Mouse (Mus musculus): Measurements from ENCODE around the gene Jtb. TPM values are rescaled to one million over a fixed set of nuclear protein-coding genes. Genes with fewer than 3 reads are reported as not detected.
A peak's percentile ranks its signal among the peaks of the same experiment; 100 is the strongest.

Jtb gene
- polyA plus RNA-seq, 1 experiment from 2014 or later: 97.0 TPM

DNA sequence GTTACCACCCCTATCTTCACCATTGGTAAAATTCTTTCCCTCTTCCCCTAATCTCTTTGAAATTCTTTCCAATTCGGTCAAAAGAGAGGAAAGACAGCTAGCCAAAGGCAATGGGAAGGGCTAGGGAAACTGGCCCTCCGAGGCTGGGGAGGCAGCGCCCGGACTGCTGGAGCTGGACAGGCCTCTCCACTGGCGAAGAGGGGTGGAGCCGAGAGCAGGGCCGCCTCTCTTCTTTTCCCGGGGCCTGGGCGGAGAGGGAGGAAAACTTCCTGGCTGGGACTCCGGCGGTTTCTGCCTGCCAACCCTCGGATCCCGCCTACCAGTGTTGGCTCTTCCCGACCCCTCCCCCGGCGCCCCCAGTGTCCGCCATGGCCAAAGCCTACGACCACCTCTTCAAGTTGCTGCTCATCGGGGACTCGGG is 10.9 kb upstream of the Jtb start:
- Histone ChIP-seq H3K9ac (ENCODE audit: low read depth, low read length) (peak overlapping the region; percentile 61), H3K27me3 (replicated peaks; ENCODE audit: control insufficient read depth, insufficient read depth, low read length) (no peaks in the 10 kb centered on the region), H3K4me1 (ENCODE audit: control insufficient read depth, insufficient read depth, low read depth, low read length) (peaks cover 8% of the 10 kb centered on the region), H3K36me3 (ENCODE audit: control insufficient read depth, insufficient read depth, low read length) (no peaks in the 10 kb centered on the region), H3K4me3 (ENCODE audit: low read length) (peak overlapping the region; percentile 44), H3K4me2 (ENCODE audit: low read length) (peak overlapping the region; percentile 80), H3K9me3 (ENCODE audit: control insufficient read depth, low read length) (no peaks in the 10 kb centered on the region), H3K27ac (ENCODE audit: low read depth, low read length) (peak overlapping the region; percentile 63)
- WGBS: under 1% methylated on average over 19 of the region's 20 CpGs
- peak; percentile 84 for ATAC-seq

DNA sequence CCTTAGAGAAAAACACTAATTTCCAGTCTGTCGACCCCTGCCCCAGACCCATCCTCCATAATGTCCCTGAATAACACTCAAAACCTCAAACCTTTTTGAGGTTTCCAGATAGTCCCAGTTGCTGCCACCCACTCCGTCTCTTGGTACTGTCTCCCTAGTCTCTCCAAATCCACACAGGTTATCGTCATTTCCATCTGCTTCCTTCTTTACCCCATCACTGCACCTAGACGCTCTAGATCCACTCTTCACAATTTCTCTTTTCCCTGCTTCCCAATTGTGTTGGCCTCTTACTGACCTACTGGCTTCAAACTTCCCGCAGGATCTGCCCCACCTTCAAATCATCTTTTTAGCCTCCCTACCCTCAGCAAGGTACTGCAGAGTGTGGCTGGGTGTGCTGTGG is 10.3 kb upstream of the Jtb start:
- no peaks in the 10 kb centered on the region for H3K36me3 ChIP-seq (ENCODE audit: control insufficient read depth, insufficient read depth, low read length)
- no peaks in the 10 kb centered on the region for H3K9me3 ChIP-seq (ENCODE audit: control insufficient read depth, low read length)
- no peaks in the 10 kb centered on the region for H3K27me3 ChIP-seq (replicated peaks; ENCODE audit: control insufficient read depth, insufficient read depth, low read length)
- peak overlapping the region; percentile 80 for H3K4me2 ChIP-seq (ENCODE audit: low read length)
- peak overlapping the region; percentile 44 for H3K4me3 ChIP-seq (ENCODE audit: low read length)
- peaks cover 8% of the 10 kb centered on the region for H3K4me1 ChIP-seq (ENCODE audit: control insufficient read depth, insufficient read depth, low read depth, low read length)
- ATAC-seq: no peak
- WGBS: 35% methylated on average over 5 of the region's 5 CpGs
- peak overlapping the region; percentile 61 for H3K9ac ChIP-seq (ENCODE audit: low read depth, low read length)
- H3K27ac ChIP-seq (ENCODE audit: low read depth, low read length): no peak overlapping the region; the same call in 1 of the 2 replicates

DNA sequence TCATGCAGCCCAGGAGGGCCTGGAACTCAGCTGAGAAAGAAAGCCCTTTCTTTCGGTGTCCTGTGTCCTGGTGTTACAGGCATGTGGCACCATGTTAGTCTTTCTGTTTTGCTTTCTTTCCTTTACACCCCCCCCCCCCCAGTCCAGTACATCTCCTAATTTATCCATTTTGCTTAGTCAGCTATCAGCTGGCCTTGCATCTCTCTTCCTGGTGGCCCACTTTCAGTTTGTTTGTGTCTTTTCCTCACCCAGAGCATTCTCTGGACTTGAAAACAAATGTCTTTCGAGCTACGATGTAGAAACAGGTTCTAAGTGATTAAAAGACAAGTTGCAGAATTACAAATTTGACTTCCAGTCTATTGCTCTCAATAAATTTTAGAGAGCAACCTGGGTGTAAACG is 8.9 kb upstream of the Jtb start:
- Histone ChIP-seq H3K4me2 (ENCODE audit: low read length) (no peak overlapping the region), H3K4me3 (ENCODE audit: low read length) (no peak overlapping the region), H3K9me3 (ENCODE audit: control insufficient read depth, low read length) (no peaks in the 10 kb centered on the region), H3K27ac (ENCODE audit: low read depth, low read length) (no peak overlapping the region), H3K36me3 (ENCODE audit: control insufficient read depth, insufficient read depth, low read length) (no peaks in the 10 kb centered on the region), H3K4me1 (ENCODE audit: control insufficient read depth, insufficient read depth, low read depth, low read length) (peaks cover 8% of the 10 kb centered on the region), H3K27me3 (replicated peaks; ENCODE audit: control insufficient read depth, insufficient read depth, low read length) (no peaks in the 10 kb centered on the region), H3K9ac (ENCODE audit: low read depth, low read length) (no peak overlapping the region)
- 91% methylated on average over 4 of the region's 4 CpGs for WGBS
- ATAC-seq: no peak

DNA sequence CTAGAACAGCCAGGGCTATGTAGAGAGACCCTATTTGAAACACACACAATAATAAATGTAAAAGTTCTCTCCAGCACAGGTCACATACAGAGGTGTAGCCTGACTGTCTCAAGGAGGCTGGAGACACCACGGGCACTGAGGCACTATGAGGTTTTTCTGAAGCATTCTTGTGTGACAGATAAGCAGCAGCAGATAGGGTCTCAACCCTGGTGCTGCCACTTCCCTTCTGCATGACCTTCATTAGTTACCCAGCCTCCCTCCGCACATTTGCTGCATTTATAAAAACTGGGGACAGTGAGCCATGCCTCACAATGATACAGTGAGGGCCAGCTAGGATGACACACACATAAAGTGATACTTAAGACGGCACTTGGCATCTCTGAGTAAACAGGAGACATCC is 8.5 kb upstream of the Jtb start:
- H3K36me3 ChIP-seq (ENCODE audit: control insufficient read depth, insufficient read depth, low read length): no peaks in the 10 kb centered on the region
- H3K4me2 ChIP-seq (ENCODE audit: low read length): no peak overlapping the region
- H3K4me1 ChIP-seq (ENCODE audit: control insufficient read depth, insufficient read depth, low read depth, low read length): peaks cover 8% of the 10 kb centered on the region
- no peak for ATAC-seq
- no peaks in the 10 kb centered on the region for H3K9me3 ChIP-seq (ENCODE audit: control insufficient read depth, low read length)
- H3K27ac ChIP-seq (ENCODE audit: low read depth, low read length): no peak overlapping the region
- H3K4me3 ChIP-seq (ENCODE audit: low read length): no peak overlapping the region
- H3K27me3 ChIP-seq (replicated peaks; ENCODE audit: control insufficient read depth, insufficient read depth, low read length): no peaks in the 10 kb centered on the region
- H3K9ac ChIP-seq (ENCODE audit: low read depth, low read length): no peak overlapping the region
- 78% methylated on average over 3 of the region's 3 CpGs for WGBS

GRCm38 (mm10) chr3:90224331-90224730 is 7.1 kb upstream of the Jtb start:
- 88% methylated on average over 10 of the region's 10 CpGs for WGBS
- Histone ChIP-seq H3K36me3 (ENCODE audit: control insufficient read depth, insufficient read depth, low read length) (no peaks in the 10 kb centered on the region), H3K4me1 (ENCODE audit: control insufficient read depth, insufficient read depth, low read depth, low read length) (peaks cover 8% of the 10 kb centered on the region), H3K9ac (ENCODE audit: low read depth, low read length) (no peak overlapping the region), H3K27ac (ENCODE audit: low read depth, low read length) (no peak overlapping the region), H3K4me2 (ENCODE audit: low read length) (no peak overlapping the region), H3K4me3 (ENCODE audit: low read length) (no peak overlapping the region), H3K9me3 (ENCODE audit: control insufficient read depth, low read length) (no peaks in the 10 kb centered on the region), H3K27me3 (replicated peaks; ENCODE audit: control insufficient read depth, insufficient read depth, low read length) (no peaks in the 10 kb centered on the region)
- ATAC-seq: no peak

DNA sequence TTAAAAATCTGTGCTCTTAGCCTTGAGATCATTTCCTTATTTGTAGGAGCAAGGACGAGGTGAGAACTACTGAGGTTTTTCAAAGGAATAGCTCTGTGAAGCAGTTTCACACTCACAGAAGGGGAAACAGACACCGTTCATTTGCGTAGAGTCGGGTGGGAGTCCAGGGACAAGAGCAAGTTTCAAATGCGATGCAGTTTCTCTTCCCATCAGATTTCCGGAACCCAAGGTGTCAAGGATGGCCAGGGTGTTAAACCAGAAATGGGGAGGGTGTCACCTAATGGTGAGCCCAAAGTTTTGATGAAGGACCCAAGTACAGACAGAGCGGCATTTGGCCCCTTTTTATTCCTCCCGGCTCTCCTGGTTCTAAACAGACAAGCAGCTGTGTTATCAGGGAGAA is 322 bp upstream of the Jtb start:
- ATAC-seq: no peak
- peak overlapping the region; percentile 63 for H3K9ac ChIP-seq (ENCODE audit: low read depth, low read length)
- H3K4me2 ChIP-seq (ENCODE audit: low read length): peak overlapping the region; percentile 87
- 0 out of 2 replicates have a peak, but pooled peaks cover 5% of the 10 kb centered on the region for H3K36me3 ChIP-seq (ENCODE audit: control insufficient read depth, insufficient read depth, low read length)
- no peaks in the 10 kb centered on the region for H3K27me3 ChIP-seq (replicated peaks; ENCODE audit: control insufficient read depth, insufficient read depth, low read length)
- peaks cover 12% of the 10 kb centered on the region for H3K4me1 ChIP-seq (ENCODE audit: control insufficient read depth, insufficient read depth, low read depth, low read length)
- peak overlapping the region; percentile 79 for H3K4me3 ChIP-seq (ENCODE audit: low read length)
- WGBS: 18% methylated on average over 8 of the region's 8 CpGs
- peak overlapping the region; percentile 71 for H3K27ac ChIP-seq (ENCODE audit: low read depth, low read length)
- H3K9me3 ChIP-seq (ENCODE audit: control insufficient read depth, low read length): no peaks in the 10 kb centered on the region

- Histone ChIP-seq H3K4me1 (ENCODE audit: control insufficient read depth, insufficient read depth, low read depth, low read length) (peaks cover 4% of the 10 kb centered on the region), H3K4me3 (ENCODE audit: low read length) (no peak overlapping the region), H3K9me3 (ENCODE audit: control insufficient read depth, low read length) (no peaks in the 10 kb centered on the region), H3K27me3 (replicated peaks; ENCODE audit: control insufficient read depth, insufficient read depth, low read length) (no peaks in the 10 kb centered on the region), H3K27ac (ENCODE audit: low read depth, low read length) (no peak overlapping the region), H3K36me3 (ENCODE audit: control insufficient read depth, insufficient read depth, low read length) (no peaks in the 10 kb centered on the region; the same call in 1 of the 2 replicates), H3K9ac (ENCODE audit: low read depth, low read length) (no peak overlapping the region), H3K4me2 (ENCODE audit: low read length) (no peak overlapping the region)
- WGBS: 93% methylated on average over 2 of the region's 2 CpGs
- no peak for ATAC-seq
Observed at GRCm38 (mm10) chr3:90241251-90241650, 9.9 kb downstream of the Jtb start.

DNA sequence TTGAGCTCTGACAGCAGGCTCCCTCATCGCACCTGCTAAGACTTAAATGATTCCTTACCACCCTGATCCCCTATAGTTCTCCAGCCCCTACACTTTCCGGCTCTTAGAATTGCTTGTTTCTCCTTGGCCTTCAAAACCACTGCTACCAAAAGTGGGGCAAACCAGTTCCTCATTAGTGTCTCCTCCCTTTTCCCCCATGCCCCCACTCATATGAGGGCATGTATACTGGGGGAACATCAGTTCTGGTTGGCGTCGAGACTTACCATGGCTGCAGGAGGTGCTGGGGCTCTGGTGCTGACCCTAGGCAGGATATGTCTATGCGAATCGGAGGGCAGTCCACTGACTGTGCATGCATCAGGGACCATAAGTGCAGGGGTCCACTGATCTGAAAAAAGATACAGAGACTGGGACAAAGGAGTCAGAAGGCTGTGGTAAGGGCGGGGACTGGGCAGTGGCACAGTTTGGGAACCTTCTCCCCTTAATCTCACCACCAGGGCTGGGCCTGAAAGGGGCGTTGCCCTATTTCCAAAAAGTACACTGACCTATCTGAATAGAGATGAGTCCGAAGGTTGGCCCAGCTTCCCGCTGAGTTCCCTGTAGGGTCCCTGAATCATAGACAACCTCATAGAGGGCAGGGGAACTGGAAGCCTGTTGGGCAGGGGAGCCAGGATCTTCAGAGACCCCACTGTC is 10.4 kb downstream of the Jtb start:
- H3K4me1 ChIP-seq (ENCODE audit: control insufficient read depth, insufficient read depth, low read depth, low read length): peaks cover 4% of the 10 kb centered on the region
- WGBS: 79% methylated on average over 10 of the region's 10 CpGs
- no peaks in the 10 kb centered on the region for H3K9me3 ChIP-seq (ENCODE audit: control insufficient read depth, low read length)
- no peak for ATAC-seq
- no peak overlapping the region for H3K27ac ChIP-seq (ENCODE audit: low read depth, low read length)
- H3K27me3 ChIP-seq (replicated peaks; ENCODE audit: control insufficient read depth, insufficient read depth, low read length): no peaks in the 10 kb centered on the region
- no peak overlapping the region for H3K4me3 ChIP-seq (ENCODE audit: low read length)
- no peaks in the 10 kb centered on the region for H3K36me3 ChIP-seq (ENCODE audit: control insufficient read depth, insufficient read depth, low read length)
- no peak overlapping the region for H3K4me2 ChIP-seq (ENCODE audit: low read length)
- H3K9ac ChIP-seq (ENCODE audit: low read depth, low read length): no peak overlapping the region

GRCm38 (mm10) chr3:90242984-90243775 is 11.8 kb downstream of the Jtb start, which contains the start of gene Creb3l4:
TSS of gene Creb3l4 (minus strand) at chr3:90243512.
- H3K27me3 ChIP-seq (replicated peaks; ENCODE audit: control insufficient read depth, insufficient read depth, low read length): no peaks in the 10 kb centered on the region
- no peaks in the 10 kb centered on the region for H3K9me3 ChIP-seq (ENCODE audit: control insufficient read depth, low read length)
- peak within 1 kb of the TSS; percentile 61 for H3K4me2 ChIP-seq (ENCODE audit: low read length)
- H3K4me1 ChIP-seq (ENCODE audit: control insufficient read depth, insufficient read depth, low read depth, low read length): peaks cover 8% of the 10 kb centered on the region
- no peaks in the 10 kb centered on the region for H3K36me3 ChIP-seq (ENCODE audit: control insufficient read depth, insufficient read depth, low read length)
- peak; percentile 31 for ATAC-seq
- peak within 1 kb of the TSS; percentile 31 for H3K4me3 ChIP-seq (ENCODE audit: low read length)
- no peak within 1 kb of the TSS for H3K27ac ChIP-seq (ENCODE audit: low read depth, low read length)
- WGBS: 5% methylated on average over 19 of the region's 19 CpGs
- H3K9ac ChIP-seq (ENCODE audit: low read depth, low read length): peak within 1 kb of the TSS; percentile 43

Data from hindbrain, embryonic 16.5 days (tissue).